Mouse (Mus musculus): Measurements from ENCODE around the gene Fndc3a.

Gene Fndc3a

GRCm38 (mm10) chr14:72671911-72672310, 37.9 kb downstream of the Fndc3a start:
- DNase-seq (ENCODE audit: low spot score in 2 of 2) = no peak

GRCm38 (mm10) chr14:72670987-72671386, 38.8 kb downstream of the Fndc3a start:
- DNase-seq (ENCODE audit: low spot score in 2 of 2) = no peak

GRCm38 (mm10) chr14:72649268-72649667, 60.5 kb downstream of the Fndc3a start:
- no peak for DNase-seq (ENCODE audit: low spot score in 2 of 2)

GRCm38 (mm10) chr14:72645512-72645911, 64.3 kb downstream of the Fndc3a start:
- DNase-seq (ENCODE audit: low spot score in 2 of 2) = no peak

- DNase-seq (ENCODE audit: low spot score in 2 of 2) = no peak
Measured at GRCm38 (mm10) chr14:72644620-72645019, 65.2 kb downstream of the Fndc3a start.

GRCm38 (mm10) chr14:72638507-72638906, 71.3 kb downstream of the Fndc3a start:
- no peak for DNase-seq (ENCODE audit: low spot score in 2 of 2)

GRCm38 (mm10) chr14:72633571-72633970, 76.2 kb downstream of the Fndc3a start:
- DNase-seq (ENCODE audit: low spot score in 2 of 2) = no peak

GRCm38 (mm10) chr14:72625411-72625810, 84.4 kb downstream of the Fndc3a start:
- no peak for DNase-seq (ENCODE audit: low spot score in 2 of 2)

- DNase-seq (ENCODE audit: low spot score in 2 of 2) = no peak
Measured at GRCm38 (mm10) chr14:72604077-72604476, 105.7 kb downstream of the Fndc3a start.

- no peak for DNase-seq (ENCODE audit: low spot score in 2 of 2)
Measured at GRCm38 (mm10) chr14:72603194-72603521, 106.6 kb downstream of the Fndc3a start.

GRCm38 (mm10) chr14:72602521-72603193, 107.1 kb downstream of the Fndc3a start:
- DNase-seq (ENCODE audit: low spot score in 2 of 2) = peak; percentile 84 to 89

GRCm38 (mm10) chr14:72601381-72602305, 108.2 kb downstream of the Fndc3a start:
- no peak for DNase-seq (ENCODE audit: low spot score in 2 of 2)

GRCm38 (mm10) chr14:72600375-72600774, 109.4 kb downstream of the Fndc3a start:
- peak in 1 of 2 experiments; percentile 30 for DNase-seq (ENCODE audit: low spot score in 2 of 2)

- no peak for DNase-seq (ENCODE audit: low spot score in 2 of 2)
Measured at GRCm38 (mm10) chr14:72598976-72599740, 110.6 kb downstream of the Fndc3a start.

- DNase-seq (ENCODE audit: low spot score in 2 of 2) = no peak
Measured at GRCm38 (mm10) chr14:72594191-72594590, 115.6 kb downstream of the Fndc3a start.

- DNase-seq (ENCODE audit: low spot score in 2 of 2) = no peak
Measured at GRCm38 (mm10) chr14:72589415-72589814, 120.4 kb downstream of the Fndc3a start.

GRCm38 (mm10) chr14:72582979-72583378, 126.8 kb downstream of the Fndc3a start:
- DNase-seq (ENCODE audit: low spot score in 2 of 2) = no peak

GRCm38 (mm10) chr14:72580991-72581390, 128.8 kb downstream of the Fndc3a start:
- no peak for DNase-seq (ENCODE audit: low spot score in 2 of 2)

GRCm38 (mm10) chr14:72576283-72576682, 133.5 kb downstream of the Fndc3a start:
- no peak for DNase-seq (ENCODE audit: low spot score in 2 of 2)

GRCm38 (mm10) chr14:72563941-72564340, 145.9 kb downstream of the Fndc3a start:
- DNase-seq (ENCODE audit: low spot score in 2 of 2) = no peak

GRCm38 (mm10) chr14:72558795-72559194, 151.0 kb downstream of the Fndc3a start:
- DNase-seq (ENCODE audit: low spot score in 2 of 2) = no peak

- no peak for DNase-seq (ENCODE audit: low spot score in 2 of 2)
Measured at GRCm38 (mm10) chr14:72555846-72556245, 154.0 kb downstream of the Fndc3a start.

All from frontal cortex, postnatal 36 days (tissue).